ENCODE assay signal across 19 mouse cellular contexts in genomic region chr15:77301122-77301521, GRCm38 (mm10). TPM values are rescaled to one million over a fixed set of nuclear protein-coding genes. Genes with fewer than 3 reads are reported as not detected.
DNase-seq lines count a peak whose midpoint lies in the region; ATAC-seq lines count a peak whose summit lies in the region.
"Had no signal": no experiment of that assay in that cellular context is flagged by ENCODE, and none has a peak within 500 bp of the region (broad histone marks: within the 10 kb centered on the region; RNA-seq: fewer than 3 reads in every experiment).

No protein-coding gene starts in this region.

- WGBS in kidney, embryonic 14.5 days = 40% methylated on average over 6 of the region's 6 CpGs
- 21% methylated on average over 6 of the region's 6 CpGs for WGBS in embryonic facial prominence, embryonic 14.5 days

- H3K27me3 ChIP-seq in kidney, embryonic 14.5 days (ENCODE audit: control insufficient read depth, insufficient read depth, low read length) = no peaks in the 10 kb centered on the region
- H3K27me3 ChIP-seq in embryonic facial prominence, embryonic 14.5 days (replicated peaks; ENCODE audit: control insufficient read depth, insufficient read depth, low read length) = no peaks in the 10 kb centered on the region

- peaks cover 40% of the 10 kb centered on the region for H3K4me1 ChIP-seq in kidney, embryonic 14.5 days (ENCODE audit: control insufficient read depth, insufficient read depth, low read length)
- peaks cover 77% of the 10 kb centered on the region for H3K4me1 ChIP-seq in embryonic facial prominence, embryonic 14.5 days (ENCODE audit: control insufficient read depth, insufficient read depth, low read length)

- no peaks in the 10 kb centered on the region for H3K36me3 ChIP-seq in kidney, embryonic 14.5 days (ENCODE audit: control insufficient read depth, insufficient read depth, low read length)
- H3K36me3 ChIP-seq in embryonic facial prominence, embryonic 14.5 days (ENCODE audit: control insufficient read depth, insufficient read depth, low read length) = no peaks in the 10 kb centered on the region
- H3K36me3 ChIP-seq: G1E had no signal

- H3K9ac ChIP-seq in kidney, embryonic 14.5 days (ENCODE audit: low read depth, low read length) = no peak overlapping the region
- no peak overlapping the region for H3K9ac ChIP-seq in embryonic facial prominence, embryonic 14.5 days (ENCODE audit: low read depth, low read length)

- H3K9me3 ChIP-seq in kidney, embryonic 14.5 days (ENCODE audit: control insufficient read depth, low read length) = no peaks in the 10 kb centered on the region
- no peaks in the 10 kb centered on the region for H3K9me3 ChIP-seq in embryonic facial prominence, embryonic 14.5 days (ENCODE audit: control insufficient read depth, low read length)
- H3K9me3 ChIP-seq: G1E; megakaryocyte, embryonic 14.5 days had no signal

- no peak overlapping the region for H3K27ac ChIP-seq in kidney, embryonic 14.5 days (ENCODE audit: low read depth, low read length)
- H3K27ac ChIP-seq in embryonic facial prominence, embryonic 14.5 days (replicated peaks; ENCODE audit: low read depth, low read length) = peak overlapping the region; percentile 63; the same call in 1 of the 2 replicates

- peak; percentile 67; the same call in 1 of the 2 replicates for ATAC-seq in kidney, embryonic 14.5 days (ENCODE audit: low FRiP score, low TSS enrichment)
- peak; percentile 42; the same call in 1 of the 2 replicates for ATAC-seq in embryonic facial prominence, embryonic 14.5 days (ENCODE audit: low read depth)
- ATAC-seq: CD4-positive, CD25-positive, alpha-beta regulatory T cell, adult 4 months; forebrain, embryonic 14.5 days had no signal

- DNase-seq in embryo, embryonic 10 days (ENCODE audit: low spot score) = peak; percentile 68
- DNase-seq in embryo, embryonic 9.5 days (ENCODE audit: extremely low spot score) = no peak
- no peak for DNase-seq in kidney, postnatal 25 days
- DNase-seq in embryonic facial prominence, embryonic 14.5 days (ENCODE audit: low spot score) = peak; percentile 79
- DNase-seq in retina, postnatal 1 day = peak; percentile 76
- no peak for DNase-seq in adipocyte (ENCODE audit: low spot score)
- no peak for DNase-seq in layer of hippocampus, adult 9-11 months
- DNase-seq: adrenal gland, adult 2 months; cerebellum, postnatal 25 days; heart, adult 18-20 months; kidney, adult 8-10 months; left cerebral cortex, postnatal 4 days; lung, postnatal 10 days; thymus, postnatal 36 days had no signal

- no peak overlapping the region for H3K4me3 ChIP-seq in kidney, embryonic 14.5 days (ENCODE audit: low read length)
- H3K4me3 ChIP-seq in embryonic facial prominence, embryonic 14.5 days (ENCODE audit: low read depth, low read length) = no peak overlapping the region
- H3K4me3 ChIP-seq: megakaryocyte, embryonic 14.5 days had no signal

- no peak overlapping the region for H3K4me2 ChIP-seq in kidney, embryonic 14.5 days (replicated peaks; ENCODE audit: low read depth, low read length)
- H3K4me2 ChIP-seq in embryonic facial prominence, embryonic 14.5 days (ENCODE audit: low read depth, low read length) = peak overlapping the region; percentile 21; the same call in 1 of the 2 replicates

RNA-seq across cellular contexts. Expression of gene Rbfox2, which starts 5.7 kb away (rescaled TPM):
- 57.6 and 64.6 TPM in 2 replicates for polyA plus RNA-seq in kidney, embryonic 14.5 days (2014; fragmentation: Nextera tagmentation; extraction: Ambion mirVana)
- 97.4 and 107 TPM in 2 replicates for polyA plus RNA-seq in embryonic facial prominence, embryonic 14.5 days (2014; fragmentation: Nextera tagmentation; extraction: Ambion mirVana)
- polyA plus RNA-seq: CD4-positive, CD25-positive, alpha-beta regulatory T cell, adult 4 months had no signal

Comparison
In these comparisons a context has a peak if more than half of its experiments do, and no peak if none do; other contexts are left out.
1. DNase-seq: peak in embryo, embryonic 10 days (single experiment), embryonic facial prominence, embryonic 14.5 days (single experiment) and retina, postnatal 1 day (single experiment); none in embryo, embryonic 9.5 days (single experiment), kidney, postnatal 25 days (0 of 2), adipocyte (single experiment) and layer of hippocampus, adult 9-11 months (single experiment).